Mouse (Mus musculus) liver, postnatal 0 days (tissue): ENCODE measurements at regions not wholly inside any gene's neighbourhood (a gene's known extent, or its start where the extent isn't known, plus 50 kb on each side); places are given as distances from the start of the nearest gene placed in this dataset.

Experiments used
- CTCF ChIP-seq: sonication (generic); IDR thresholded peaks from 2 replicates; pipeline ENCODE4 v1.5.1; 2016; ENCODE audit warnings: antibody characterized with exemption, low read depth
- EP300 ChIP-seq: IDR thresholded peaks from 2 replicates; pipeline ENCODE4 v1.6.1; 2016; ENCODE audit warnings: antibody characterized with exemption, low read depth, mild to moderate bottlenecking

GRCm38 (mm10) chr8:116192096-116192495 is 312.7 kb upstream of the Dynlrb2 start:
- TF ChIP-seq CTCF, result no peak
- TF ChIP-seq EP300, result no peak
